Mouse (Mus musculus) intestine, postnatal 0 days (tissue): ENCODE results near the gene Slc35e1. TPM values are rescaled to one million over a fixed set of nuclear protein-coding genes. Genes with fewer than 3 reads are reported as not detected.
A peak's percentile ranks its signal among the peaks of the same experiment; 100 is the strongest.

Experiments
- ATAC-seq: fragments of 200-750 bp; cut with Nextera tagmentation; 2 replicates; pipeline ENCODE4 v1.8.0; 2017; ENCODE audit warnings: mild to moderate bottlenecking, moderate TSS enrichment, moderate library complexity
- H3K27ac ChIP-seq: fragments of 300-500 bp; sonication (generic); 2 replicates; pipeline ENCODE4 v1.5.1; 2014; ENCODE audit warnings: mild to moderate bottlenecking, low read depth, low read length, moderate library complexity
- H3K27me3 ChIP-seq: fragments of 300-500 bp; sonication (generic); replicated peaks from 2 replicates; pipeline ENCODE4 v1.6.1; 2014; ENCODE audit warnings: low read length, mixed read lengths; ENCODE audit not compliant: control insufficient read depth, insufficient read depth
- H3K36me3 ChIP-seq: fragments of 300-500 bp; sonication (generic); 2 replicates; pipeline ENCODE4 v1.6.1; 2014; ENCODE audit warnings: mild to moderate bottlenecking, moderate library complexity; ENCODE audit not compliant: control insufficient read depth, insufficient read depth
- H3K4me1 ChIP-seq: fragments of 300-500 bp; sonication (generic); replicated peaks from 2 replicates; pipeline ENCODE4 v1.6.1; 2014; ENCODE audit warnings: antibody characterized with exemption, low read length, mixed read lengths; ENCODE audit not compliant: control insufficient read depth, insufficient read depth
- H3K4me2 ChIP-seq: fragments of 300-500 bp; sonication (generic); replicated peaks from 2 replicates; pipeline ENCODE4 v1.6.1; 2014; ENCODE audit warnings: low read depth, mild to moderate bottlenecking, moderate library complexity
- H3K4me3 ChIP-seq: fragments of 300-500 bp; sonication (generic); 2 replicates; pipeline ENCODE4 v1.5.1; 2014; ENCODE audit warnings: low read depth, low read length
- H3K9ac ChIP-seq: fragments of 300-500 bp; sonication (generic); 2 replicates; pipeline ENCODE4 v1.6.1; 2014; ENCODE audit warnings: mild to moderate bottlenecking, low read depth, low read length
- H3K9me3 ChIP-seq: fragments of 300-500 bp; sonication (generic); 2 replicates; pipeline ENCODE4 v1.6.1; 2016; ENCODE audit warnings: mixed run types; ENCODE audit not compliant: control insufficient read depth
- CTCF ChIP-seq: sonication (generic); IDR thresholded peaks from 2 replicates; pipeline ENCODE4 v1.5.1; 2016; ENCODE audit warnings: low read depth, mild to moderate bottlenecking, control low read depth, antibody characterized with exemption, moderate library complexity
- WGBS: fragments of 180-500 bp; shearing (Covaris S2); extraction: QIAGEN DNeasy Blood & Tissue Kit; methylation state at CpG from one replicate; pipeline ENCODE4 v1.1.7; 2014; 5-methylcytosine and 5-hydroxymethylcytosine counted together
- polyA plus RNA-seq: library from polyadenylated mRNA; unstranded; fragments of >200 nt; fragmentation: Nextera tagmentation; extraction: Ambion mirVana; gene quantifications from 2 replicates; pipeline ENCODE4 v1.2.1, GENCODE M21; 2015

Slc35e1 gene
- polyA plus RNA-seq, 1 experiment from 2014 or later = 18.1 TPM

DNA sequence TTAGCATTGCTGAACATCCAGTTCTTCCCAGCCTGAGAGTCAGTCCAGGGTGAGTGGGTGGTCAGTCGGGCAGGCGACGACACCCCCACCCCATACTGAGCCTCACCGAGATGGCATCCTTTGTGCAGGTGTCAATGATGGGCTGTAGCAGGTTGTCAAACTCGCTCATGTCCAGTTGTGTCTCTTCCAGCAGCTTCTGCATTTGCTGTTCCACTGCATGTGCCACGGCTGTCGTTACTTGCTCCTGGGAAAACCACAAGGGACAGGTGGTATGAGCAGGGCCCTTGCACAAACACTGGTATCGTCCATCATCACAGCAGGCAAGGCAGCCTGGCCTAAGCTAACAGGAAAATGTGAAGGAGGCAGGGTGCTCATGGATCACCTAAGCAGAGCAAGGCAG, 22.4 kb downstream of the Slc35e1 start:
- H3K4me1 ChIP-seq = no peaks in the 10 kb centered on the region
- no peak for TF ChIP-seq CTCF
- no peaks in the 10 kb centered on the region for H3K27me3 ChIP-seq
- H3K27ac ChIP-seq = peak overlapping the region; percentile 50; the same call in 1 of the 2 replicates
- 93% methylated on average over 8 of the region's 8 CpGs for WGBS
- H3K36me3 ChIP-seq = peaks cover 68% of the 10 kb centered on the region
- H3K9ac ChIP-seq = no peak overlapping the region
- no peak overlapping the region for H3K4me2 ChIP-seq
- ATAC-seq = no peak
- no peaks in the 10 kb centered on the region for H3K9me3 ChIP-seq
- H3K4me3 ChIP-seq = no peak overlapping the region

DNA sequence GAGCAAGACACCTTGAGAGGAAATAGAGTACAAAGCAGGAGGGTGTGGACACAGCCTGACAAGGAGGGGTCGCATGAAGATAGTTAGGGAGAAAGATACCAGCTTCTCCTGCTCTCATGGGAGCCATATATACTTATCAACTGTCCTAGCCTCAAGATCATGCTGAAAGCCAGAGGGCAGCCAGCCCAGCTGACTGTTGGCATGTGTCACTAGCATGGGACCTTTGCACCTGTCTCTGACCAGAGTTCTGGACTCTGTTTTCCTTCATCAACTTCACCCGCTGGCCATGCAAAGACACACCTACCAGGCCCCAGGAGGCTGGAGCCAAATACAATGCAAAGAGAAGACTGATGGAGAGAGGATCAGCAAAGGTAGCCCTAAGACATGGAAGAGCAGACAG, 23.2 kb downstream of the Slc35e1 start:
- H3K27me3 ChIP-seq = no peaks in the 10 kb centered on the region
- peaks cover 76% of the 10 kb centered on the region for H3K36me3 ChIP-seq
- H3K27ac ChIP-seq = peak overlapping the region; percentile 50
- no peak overlapping the region for H3K9ac ChIP-seq
- TF ChIP-seq CTCF = no peak
- no peak overlapping the region for H3K4me3 ChIP-seq
- ATAC-seq = peak; percentile 62
- WGBS = 72% methylated on average over 2 of the region's 2 CpGs
- H3K9me3 ChIP-seq = no peaks in the 10 kb centered on the region
- H3K4me2 ChIP-seq = no peak overlapping the region
- H3K4me1 ChIP-seq = no peaks in the 10 kb centered on the region

DNA sequence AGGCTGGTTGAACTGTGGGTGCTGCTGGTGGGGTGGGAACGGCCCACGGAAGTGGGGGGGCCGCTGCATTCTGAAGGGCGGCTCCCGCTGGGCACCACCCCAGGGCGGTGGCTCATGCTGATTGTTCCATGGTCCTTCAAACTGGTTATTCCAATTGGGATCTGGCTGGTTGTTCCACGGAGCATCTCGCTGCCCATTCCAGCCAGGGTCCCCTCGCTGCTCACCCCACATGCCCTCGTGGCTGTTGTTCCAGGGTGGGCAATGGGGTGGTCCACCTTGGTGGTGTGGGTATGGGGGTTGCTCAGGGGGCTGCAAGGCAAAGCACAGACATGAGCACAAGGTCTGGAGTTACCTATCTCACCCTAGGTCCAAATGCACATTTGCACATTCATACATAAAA, 28.2 kb downstream of the Slc35e1 start:
- peak overlapping the region; percentile 15; the same call in 1 of the 2 replicates for H3K27ac ChIP-seq
- no peak overlapping the region for H3K4me2 ChIP-seq
- H3K9me3 ChIP-seq = no peaks in the 10 kb centered on the region
- WGBS = 94% methylated on average over 10 of the region's 10 CpGs
- no peak overlapping the region for H3K4me3 ChIP-seq
- peaks cover 99% of the 10 kb centered on the region for H3K36me3 ChIP-seq
- no peaks in the 10 kb centered on the region for H3K27me3 ChIP-seq
- no peak for ATAC-seq
- H3K9ac ChIP-seq = no peak overlapping the region
- H3K4me1 ChIP-seq = no peaks in the 10 kb centered on the region
- TF ChIP-seq CTCF = no peak

DNA sequence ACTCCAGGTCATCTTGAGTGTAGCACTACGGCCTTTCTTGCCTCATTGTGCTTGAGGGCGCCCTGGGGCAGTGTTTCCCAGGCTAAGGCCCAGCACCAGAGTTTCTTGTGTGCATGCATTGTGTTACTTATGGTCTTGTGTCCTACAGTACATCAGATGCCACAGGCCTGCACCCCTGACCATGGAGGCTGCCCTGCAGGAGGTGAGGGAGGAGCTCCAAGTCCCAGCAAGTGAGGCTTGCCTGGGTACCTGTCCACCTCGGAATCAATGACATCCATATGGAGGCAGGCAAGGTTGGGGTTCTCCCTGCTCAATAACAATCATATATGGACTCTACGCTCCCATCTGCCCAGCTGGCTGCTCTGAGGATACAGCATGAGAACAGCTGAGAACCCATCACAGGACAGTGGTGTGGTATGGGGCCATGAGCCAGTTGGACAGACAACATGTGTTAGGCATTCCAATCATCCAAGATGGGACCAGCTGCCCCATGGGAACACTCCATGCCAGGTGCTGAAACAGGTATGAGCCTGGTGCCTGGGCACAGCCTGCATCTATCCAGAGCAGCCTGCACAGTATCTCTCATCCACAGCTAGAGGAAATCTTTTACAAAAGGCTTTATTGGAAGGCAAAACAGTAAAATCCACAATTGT, 32.4 kb downstream of the Slc35e1 start:
- H3K4me3 ChIP-seq = no peak overlapping the region
- WGBS = 92% methylated on average over 4 of the region's 4 CpGs
- ATAC-seq = no peak
- no peak overlapping the region for H3K4me2 ChIP-seq
- H3K27me3 ChIP-seq = no peaks in the 10 kb centered on the region
- H3K27ac ChIP-seq = no peak overlapping the region
- no peaks in the 10 kb centered on the region for H3K4me1 ChIP-seq
- no peak for TF ChIP-seq CTCF
- peaks cover 60% of the 10 kb centered on the region for H3K36me3 ChIP-seq
- H3K9ac ChIP-seq = no peak overlapping the region
- H3K9me3 ChIP-seq = no peaks in the 10 kb centered on the region

DNA sequence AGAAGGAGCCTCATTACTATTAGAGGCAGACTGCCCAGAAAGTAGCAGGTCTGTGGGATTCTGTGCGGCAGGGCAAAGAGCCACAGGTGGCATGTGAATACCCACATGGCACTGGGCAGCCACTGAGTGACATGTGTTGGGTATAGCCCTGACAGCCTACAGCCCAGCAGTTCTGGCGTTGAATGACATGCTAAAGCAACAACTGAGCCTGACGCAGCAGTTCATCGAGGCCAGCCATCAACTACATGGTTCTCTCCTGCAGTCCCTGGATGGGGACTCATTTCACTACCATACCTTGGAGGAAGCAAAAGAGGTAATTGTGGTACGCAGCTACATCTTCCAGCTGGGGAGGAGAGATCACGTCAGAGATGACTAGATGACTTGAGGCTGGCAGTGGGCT, 34.0 kb downstream of the Slc35e1 start:
- 86% methylated on average over 6 of the region's 6 CpGs for WGBS
- no peaks in the 10 kb centered on the region for H3K27me3 ChIP-seq
- H3K36me3 ChIP-seq = peaks cover 53% of the 10 kb centered on the region
- no peaks in the 10 kb centered on the region for H3K9me3 ChIP-seq
- no peak overlapping the region for H3K9ac ChIP-seq
- TF ChIP-seq CTCF = no peak
- H3K27ac ChIP-seq = no peak overlapping the region
- H3K4me1 ChIP-seq = no peaks in the 10 kb centered on the region
- no peak overlapping the region for H3K4me3 ChIP-seq
- ATAC-seq = no peak
- H3K4me2 ChIP-seq = no peak overlapping the region

DNA sequence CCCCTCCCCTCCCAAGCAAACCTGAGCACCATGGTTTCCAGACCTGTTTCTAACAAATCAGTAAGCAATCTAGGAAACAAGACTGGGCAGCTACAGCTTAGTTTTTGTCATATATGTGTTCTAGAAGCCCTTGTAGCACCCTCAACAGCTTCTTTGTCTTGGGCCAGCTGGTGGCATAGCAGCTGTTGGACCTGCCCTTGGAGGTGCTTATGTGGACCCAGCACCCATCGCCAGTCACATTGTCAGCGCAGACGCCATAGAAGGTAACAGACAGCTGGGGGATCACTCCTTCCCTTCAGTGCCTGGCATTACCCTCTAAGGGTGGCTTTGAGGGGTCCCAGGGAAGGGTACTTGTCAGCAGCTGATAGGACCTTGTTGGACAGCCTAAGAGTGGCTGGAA, 34.6 kb downstream of the Slc35e1 start:
- TF ChIP-seq CTCF = no peak
- Histone ChIP-seq H3K4me2 (no peak overlapping the region), H3K4me3 (no peak overlapping the region), H3K4me1 (no peaks in the 10 kb centered on the region), H3K27me3 (no peaks in the 10 kb centered on the region), H3K27ac (no peak overlapping the region), H3K9ac (no peak overlapping the region), H3K36me3 (peaks cover 52% of the 10 kb centered on the region), H3K9me3 (no peaks in the 10 kb centered on the region)
- ATAC-seq = no peak
- WGBS = 91% methylated on average over 3 of the region's 3 CpGs
